Mouse (Mus musculus): Measurements from ENCODE around the gene Car10. TPM values are rescaled to one million over a fixed set of nuclear protein-coding genes. Genes with fewer than 3 reads are reported as not detected.

Gene Car10
- polyA plus RNA-seq, 1 experiment from 2014 or later = 6.3 TPM

DNA sequence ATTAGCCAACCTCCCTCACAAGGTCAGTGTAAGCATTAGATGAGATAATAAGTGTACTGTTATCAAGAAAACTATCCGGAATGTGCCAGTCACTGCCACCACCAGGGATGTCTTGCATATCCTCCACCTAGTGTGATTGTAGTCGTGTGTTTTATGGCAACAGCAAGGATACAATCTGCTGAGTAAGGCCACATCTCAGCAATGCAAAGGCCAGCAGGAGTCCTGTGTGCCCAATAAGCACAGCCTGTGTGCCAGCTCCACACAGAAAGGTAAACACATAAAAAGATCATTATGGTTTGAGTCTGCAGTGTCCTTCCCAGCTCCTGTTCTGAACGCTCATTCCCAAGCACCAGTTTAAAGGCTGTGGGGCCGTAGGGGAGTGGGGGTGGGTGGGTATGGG is 386.8 kb downstream of the Car10 start:
- Histone ChIP-seq H3K36me3 (ENCODE audit: control insufficient read depth, insufficient read depth, low read length) (no peaks in the 10 kb centered on the region), H3K4me1 (ENCODE audit: control insufficient read depth, insufficient read depth, low read length) (peaks cover 4% of the 10 kb centered on the region; the same call in 1 of the 2 replicates), H3K4me3 (ENCODE audit: low read depth, low read length) (no peak overlapping the region), H3K27me3 (replicated peaks; ENCODE audit: control insufficient read depth, insufficient read depth, low read length) (no peaks in the 10 kb centered on the region), H3K27ac (ENCODE audit: low read depth, low read length) (no peak overlapping the region), H3K4me2 (ENCODE audit: low read length) (no peak overlapping the region), H3K9me3 (replicated peaks; ENCODE audit: control insufficient read depth, low read length) (no peaks in the 10 kb centered on the region), H3K9ac (ENCODE audit: low read length) (no peak overlapping the region)
- no peak for ATAC-seq
- no peak for DNase-seq (ENCODE audit: low spot score)
- WGBS = 81% methylated on average over 4 of the region's 4 CpGs

DNA sequence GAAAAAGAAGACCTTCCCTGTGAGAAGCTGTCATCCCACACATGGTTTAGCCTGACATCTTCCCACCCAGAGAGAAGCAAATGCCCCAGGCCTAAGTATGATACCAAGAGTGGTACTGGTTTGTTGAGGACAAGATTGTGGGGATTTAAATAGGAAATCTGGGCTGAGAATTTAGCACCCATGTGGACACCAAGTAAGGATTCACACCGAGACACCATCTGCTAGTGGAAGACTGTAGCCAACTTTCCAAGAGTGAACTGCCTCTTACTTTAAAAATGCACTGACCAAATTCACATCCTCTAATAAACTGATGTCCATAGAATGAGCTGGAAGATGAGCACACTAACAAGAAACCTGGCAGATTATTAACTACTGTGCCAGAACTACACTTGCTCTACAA is 389.2 kb downstream of the Car10 start:
- DNase-seq (ENCODE audit: low spot score) (no peak), ATAC-seq (no peak)
- Histone ChIP-seq H3K27me3 (replicated peaks; ENCODE audit: control insufficient read depth, insufficient read depth, low read length) (no peaks in the 10 kb centered on the region), H3K9ac (ENCODE audit: low read length) (no peak overlapping the region), H3K9me3 (replicated peaks; ENCODE audit: control insufficient read depth, low read length) (no peaks in the 10 kb centered on the region), H3K4me1 (ENCODE audit: control insufficient read depth, insufficient read depth, low read length) (peaks cover 4% of the 10 kb centered on the region; the same call in 1 of the 2 replicates), H3K4me3 (ENCODE audit: low read depth, low read length) (no peak overlapping the region), H3K36me3 (ENCODE audit: control insufficient read depth, insufficient read depth, low read length) (no peaks in the 10 kb centered on the region), H3K4me2 (ENCODE audit: low read length) (no peak overlapping the region), H3K27ac (ENCODE audit: low read depth, low read length) (no peak overlapping the region)
- WGBS = 89% methylated on average over 1 of the region's 1 CpGs

- 39% methylated on average over 3 of the region's 3 CpGs for WGBS
- Histone ChIP-seq H3K9ac (ENCODE audit: low read length) (no peak overlapping the region), H3K9me3 (replicated peaks; ENCODE audit: control insufficient read depth, low read length) (no peaks in the 10 kb centered on the region), H3K36me3 (ENCODE audit: control insufficient read depth, insufficient read depth, low read length) (no peaks in the 10 kb centered on the region), H3K27ac (ENCODE audit: low read depth, low read length) (no peak overlapping the region), H3K4me3 (ENCODE audit: low read depth, low read length) (no peak overlapping the region), H3K27me3 (replicated peaks; ENCODE audit: control insufficient read depth, insufficient read depth, low read length) (no peaks in the 10 kb centered on the region), H3K4me2 (ENCODE audit: low read length) (no peak overlapping the region), H3K4me1 (ENCODE audit: control insufficient read depth, insufficient read depth, low read length) (peaks cover 4% of the 10 kb centered on the region; the same call in 1 of the 2 replicates)
- peak; percentile 88 for DNase-seq (ENCODE audit: low spot score)
- ATAC-seq = peak; percentile 92
Observed at GRCm38 (mm10) chr11:93487913-93488604, 390.2 kb downstream of the Car10 start.

GRCm38 (mm10) chr11:93490211-93490820 is 392.5 kb downstream of the Car10 start:
- Histone ChIP-seq H3K9me3 (replicated peaks; ENCODE audit: control insufficient read depth, low read length) (no peaks in the 10 kb centered on the region), H3K36me3 (ENCODE audit: control insufficient read depth, insufficient read depth, low read length) (no peaks in the 10 kb centered on the region), H3K4me1 (ENCODE audit: control insufficient read depth, insufficient read depth, low read length) (peaks cover 4% of the 10 kb centered on the region; the same call in 1 of the 2 replicates), H3K9ac (ENCODE audit: low read length) (no peak overlapping the region), H3K27me3 (replicated peaks; ENCODE audit: control insufficient read depth, insufficient read depth, low read length) (no peaks in the 10 kb centered on the region), H3K4me2 (ENCODE audit: low read length) (no peak overlapping the region), H3K27ac (ENCODE audit: low read depth, low read length) (no peak overlapping the region), H3K4me3 (ENCODE audit: low read depth, low read length) (no peak overlapping the region)
- WGBS = 85% methylated on average over 11 of the region's 11 CpGs
- ATAC-seq (no peak), DNase-seq (ENCODE audit: low spot score) (no peak)

DNA sequence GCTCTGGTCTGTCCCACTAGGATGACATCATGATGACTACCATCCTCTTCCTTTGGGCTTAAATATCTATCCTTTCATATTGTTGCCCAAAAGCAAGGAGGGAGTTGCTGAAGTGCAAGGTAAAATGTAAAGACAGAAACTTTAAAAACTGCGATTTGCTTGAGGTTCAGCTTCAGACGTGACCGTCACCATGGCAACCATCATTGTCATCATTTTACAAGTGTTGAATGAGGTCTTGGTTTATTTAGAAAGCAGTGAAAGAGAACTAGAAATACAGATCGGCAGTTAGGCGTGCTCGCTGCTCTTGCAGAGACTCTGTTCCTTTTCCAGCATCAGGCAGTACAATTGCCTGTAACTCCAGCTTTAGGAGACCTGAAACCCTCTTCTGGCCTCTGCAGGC is 400.1 kb downstream of the Car10 start:
- ATAC-seq (no peak), DNase-seq (ENCODE audit: low spot score) (peak; percentile 27)
- H3K36me3 ChIP-seq (ENCODE audit: control insufficient read depth, insufficient read depth, low read length) = no peaks in the 10 kb centered on the region
- no peak overlapping the region for H3K4me2 ChIP-seq (ENCODE audit: low read length)
- H3K9ac ChIP-seq (ENCODE audit: low read length) = no peak overlapping the region
- H3K4me3 ChIP-seq (ENCODE audit: low read depth, low read length) = no peak overlapping the region
- H3K27me3 ChIP-seq (replicated peaks; ENCODE audit: control insufficient read depth, insufficient read depth, low read length) = no peaks in the 10 kb centered on the region
- H3K9me3 ChIP-seq (replicated peaks; ENCODE audit: control insufficient read depth, low read length) = no peaks in the 10 kb centered on the region
- 65% methylated on average over 6 of the region's 6 CpGs for WGBS
- H3K27ac ChIP-seq (ENCODE audit: low read depth, low read length) = no peak overlapping the region
- no peaks in the 10 kb centered on the region for H3K4me1 ChIP-seq (ENCODE audit: control insufficient read depth, insufficient read depth, low read length)

DNA sequence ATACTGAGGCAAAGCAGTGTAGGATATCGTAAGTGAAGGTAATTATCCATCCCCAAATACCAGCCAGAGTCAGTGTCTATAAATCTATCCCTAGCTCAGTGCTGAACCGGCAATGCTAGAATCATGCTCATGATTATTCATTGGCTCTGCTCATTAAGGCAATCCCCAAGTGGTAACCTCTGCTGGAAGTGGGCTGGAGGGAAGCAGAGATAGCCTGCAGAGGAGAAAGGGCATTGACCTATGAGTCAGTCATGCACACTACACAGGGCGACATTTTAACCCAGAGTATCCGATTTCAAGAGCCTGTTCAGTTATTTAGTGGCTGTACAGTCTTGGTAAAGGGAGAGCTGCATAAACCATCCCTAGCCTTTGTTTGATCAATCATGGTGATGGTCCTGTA is 402.6 kb downstream of the Car10 start:
- no peak overlapping the region for H3K4me3 ChIP-seq (ENCODE audit: low read depth, low read length)
- DNase-seq (ENCODE audit: low spot score) (no peak), ATAC-seq (no peak)
- WGBS = 51% methylated on average over 4 of the region's 4 CpGs
- H3K27me3 ChIP-seq (replicated peaks; ENCODE audit: control insufficient read depth, insufficient read depth, low read length) = no peaks in the 10 kb centered on the region
- H3K4me1 ChIP-seq (ENCODE audit: control insufficient read depth, insufficient read depth, low read length) = no peaks in the 10 kb centered on the region
- H3K9me3 ChIP-seq (replicated peaks; ENCODE audit: control insufficient read depth, low read length) = no peaks in the 10 kb centered on the region
- H3K9ac ChIP-seq (ENCODE audit: low read length) = no peak overlapping the region
- H3K36me3 ChIP-seq (ENCODE audit: control insufficient read depth, insufficient read depth, low read length) = no peaks in the 10 kb centered on the region
- H3K4me2 ChIP-seq (ENCODE audit: low read length) = no peak overlapping the region
- H3K27ac ChIP-seq (ENCODE audit: low read depth, low read length) = no peak overlapping the region

DNA sequence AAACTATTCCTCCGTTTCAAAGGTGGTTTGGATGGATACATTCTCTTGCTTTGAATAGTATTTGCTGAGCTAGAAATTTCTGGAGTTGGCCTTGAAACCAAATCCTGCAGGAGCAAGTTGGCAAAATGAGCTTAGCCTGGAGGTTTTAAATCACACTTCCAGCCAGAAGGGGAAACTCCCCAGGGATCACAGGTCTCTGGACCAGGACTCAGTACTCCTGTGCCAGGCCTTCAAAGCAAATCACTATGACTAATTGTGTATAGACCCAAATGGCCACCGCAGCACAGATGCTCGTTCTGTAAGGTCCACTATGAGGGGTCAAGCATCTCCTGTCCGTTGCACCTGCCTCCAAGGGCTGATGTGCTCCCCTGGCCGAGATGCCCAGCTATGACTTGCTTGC is 403.8 kb downstream of the Car10 start:
- no peaks in the 10 kb centered on the region for H3K9me3 ChIP-seq (replicated peaks; ENCODE audit: control insufficient read depth, low read length)
- H3K27ac ChIP-seq (ENCODE audit: low read depth, low read length) = no peak overlapping the region
- WGBS = 86% methylated on average over 5 of the region's 5 CpGs
- no peak overlapping the region for H3K4me2 ChIP-seq (ENCODE audit: low read length)
- DNase-seq (ENCODE audit: low spot score) = no peak
- H3K36me3 ChIP-seq (ENCODE audit: control insufficient read depth, insufficient read depth, low read length) = no peaks in the 10 kb centered on the region
- ATAC-seq = no peak
- no peak overlapping the region for H3K9ac ChIP-seq (ENCODE audit: low read length)
- H3K4me3 ChIP-seq (ENCODE audit: low read depth, low read length) = no peak overlapping the region
- no peaks in the 10 kb centered on the region for H3K4me1 ChIP-seq (ENCODE audit: control insufficient read depth, insufficient read depth, low read length)
- H3K27me3 ChIP-seq (replicated peaks; ENCODE audit: control insufficient read depth, insufficient read depth, low read length) = no peaks in the 10 kb centered on the region

DNA sequence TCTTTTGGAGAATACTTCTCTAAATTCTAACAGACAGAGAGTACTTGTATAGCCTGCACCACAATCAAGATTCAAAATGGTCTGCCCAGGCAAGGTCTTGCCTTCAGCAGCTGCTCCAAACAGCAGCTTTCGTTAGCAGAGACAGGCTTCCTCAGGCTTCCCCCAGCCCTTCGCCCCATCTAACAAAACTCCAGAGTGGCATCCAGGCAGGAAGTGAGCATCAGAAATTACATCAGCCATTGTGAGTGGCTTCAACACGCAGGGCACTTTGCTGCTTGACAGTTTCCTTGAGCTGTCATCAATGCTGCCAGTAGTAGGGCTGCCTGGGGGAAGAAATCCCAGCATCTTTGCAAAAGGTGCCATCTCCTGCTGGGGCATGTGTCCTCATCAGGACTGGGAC is 405.0 kb downstream of the Car10 start:
- Histone ChIP-seq H3K27me3 (replicated peaks; ENCODE audit: control insufficient read depth, insufficient read depth, low read length) (no peaks in the 10 kb centered on the region), H3K4me2 (ENCODE audit: low read length) (no peak overlapping the region), H3K9ac (ENCODE audit: low read length) (no peak overlapping the region), H3K4me1 (ENCODE audit: control insufficient read depth, insufficient read depth, low read length) (no peaks in the 10 kb centered on the region), H3K4me3 (ENCODE audit: low read depth, low read length) (no peak overlapping the region), H3K9me3 (replicated peaks; ENCODE audit: control insufficient read depth, low read length) (no peaks in the 10 kb centered on the region), H3K27ac (ENCODE audit: low read depth, low read length) (no peak overlapping the region), H3K36me3 (ENCODE audit: control insufficient read depth, insufficient read depth, low read length) (no peaks in the 10 kb centered on the region)
- 63% methylated on average over 3 of the region's 3 CpGs for WGBS
- ATAC-seq (no peak), DNase-seq (ENCODE audit: low spot score) (no peak)

- no peaks in the 10 kb centered on the region for H3K27me3 ChIP-seq (replicated peaks; ENCODE audit: control insufficient read depth, insufficient read depth, low read length)
- H3K36me3 ChIP-seq (ENCODE audit: control insufficient read depth, insufficient read depth, low read length) = no peaks in the 10 kb centered on the region
- H3K27ac ChIP-seq (ENCODE audit: low read depth, low read length) = no peak overlapping the region
- H3K4me2 ChIP-seq (ENCODE audit: low read length) = no peak overlapping the region
- H3K9ac ChIP-seq (ENCODE audit: low read length) = no peak overlapping the region
- 28% methylated on average over 2 of the region's 2 CpGs for WGBS
- no peak overlapping the region for H3K4me3 ChIP-seq (ENCODE audit: low read depth, low read length)
- DNase-seq (ENCODE audit: low spot score) (no peak), ATAC-seq (no peak)
- no peaks in the 10 kb centered on the region for H3K9me3 ChIP-seq (replicated peaks; ENCODE audit: control insufficient read depth, low read length)
- H3K4me1 ChIP-seq (ENCODE audit: control insufficient read depth, insufficient read depth, low read length) = no peaks in the 10 kb centered on the region
Observed at GRCm38 (mm10) chr11:93503469-93503868, 405.6 kb downstream of the Car10 start.

All from forebrain, embryonic 14.5 days (tissue).